Mouse (Mus musculus) testis, adult 2 months (tissue): Measurements from ENCODE around the gene Ppp1r9a.

Source experiments
- CTCF ChIP-seq: fragments of 200-500 bp; IDR thresholded peaks from 2 replicates; pipeline ENCODE4 v1.5.1; 2012; ENCODE audit warnings: low read depth, mild to moderate bottlenecking, inconsistent platforms, low read length, moderate library complexity; ENCODE audit not compliant: control insufficient read depth, insufficient read depth, insufficient replicate concordance
- POLR2A ChIP-seq: fragments of 200-500 bp; IDR thresholded peaks from 2 replicates; pipeline ENCODE4 v1.6.1; 2012; ENCODE audit warnings: low read depth, mild to moderate bottlenecking, inconsistent platforms, low read length, moderate library complexity; ENCODE audit not compliant: control insufficient read depth

DNA sequence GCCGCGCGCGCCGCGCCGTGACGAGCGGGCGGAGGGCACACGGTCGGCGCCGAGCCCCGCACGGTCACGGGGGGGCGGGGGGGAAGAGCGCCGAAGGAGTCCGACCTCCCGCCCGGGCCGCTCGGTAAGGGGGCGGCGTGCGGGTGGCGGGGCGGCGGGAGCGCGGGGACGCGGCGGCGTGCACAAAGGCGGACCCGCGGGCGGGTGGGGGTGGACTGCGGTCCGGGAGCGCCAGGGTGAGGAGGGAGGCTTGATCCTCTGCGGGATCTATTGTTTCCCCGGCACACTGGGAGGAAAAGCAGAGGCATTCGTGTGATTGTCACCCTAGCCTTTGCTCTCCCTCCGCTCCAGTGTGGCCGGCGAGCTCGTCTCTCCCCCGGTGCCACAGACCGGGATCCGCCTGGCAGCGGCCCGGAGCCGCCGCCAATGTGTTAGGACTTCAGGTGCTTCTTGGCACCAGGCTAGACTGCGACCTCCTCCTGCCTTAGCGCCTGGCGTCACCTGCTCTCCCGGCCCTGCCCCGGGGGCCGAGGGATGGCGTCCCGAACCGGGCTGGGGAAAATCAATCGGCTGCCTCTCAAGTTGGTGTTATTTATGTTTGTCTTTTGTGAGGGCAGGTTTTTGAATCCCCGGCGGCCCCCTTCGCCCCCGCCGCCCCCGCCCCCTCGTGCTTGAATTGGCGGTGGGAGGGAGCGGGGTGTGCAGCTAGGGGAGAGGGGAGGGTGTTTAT lies 773 bp downstream of the Ppp1r9a start:
- no peak for TF ChIP-seq CTCF
- TF ChIP-seq POLR2A = no peak
